Mouse (Mus musculus): ENCODE data around the gene Wdfy3. TPM values are rescaled to one million over a fixed set of nuclear protein-coding genes. Genes with fewer than 3 reads are reported as not detected.

Wdfy3 gene
- polyA plus RNA-seq, 1 experiment: 43.6 TPM

- H3K4me3 ChIP-seq (ENCODE audit: insufficient read depth, low read length): no peak overlapping the region
- H3K4me1 ChIP-seq (ENCODE audit: control insufficient read depth, insufficient read depth, low read length): no peaks in the 10 kb centered on the region
- TF ChIP-seq POLR2A (IDR thresholded peaks at IDR 0.05; ENCODE audit: extremely low read depth, insufficient read depth, low read length) (no peak), CTCF (IDR thresholded peaks at IDR 0.05; ENCODE audit: extremely low read depth, insufficient read depth, low read length) (no peak)
- no peak overlapping the region for H3K27ac ChIP-seq (ENCODE audit: insufficient read depth, low read length)
These were observed 167.0 kb downstream of the Wdfy3 start for GRCm38 (mm10) chr5:101902686-101903085.

DNA sequence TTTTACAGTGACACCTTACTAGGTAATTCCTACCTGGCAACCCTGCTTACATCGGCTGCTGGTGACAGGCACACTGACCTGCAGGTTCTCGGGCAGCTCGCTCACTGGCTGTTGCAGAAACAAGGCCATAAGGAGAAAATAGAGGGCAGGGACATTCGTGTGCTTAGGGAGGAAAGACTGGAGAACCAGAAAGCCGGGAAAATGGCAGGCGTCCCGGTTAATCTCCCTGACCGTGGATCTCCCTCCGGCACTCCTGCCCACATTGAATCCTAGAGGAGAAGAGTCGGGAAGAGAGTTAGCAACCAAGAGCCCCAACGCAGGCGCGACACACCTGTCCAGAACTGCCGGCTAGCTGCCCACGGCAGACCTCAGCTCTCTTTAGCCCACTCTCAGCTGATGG, 169.7 kb downstream of the Wdfy3 start:
- Histone ChIP-seq H3K4me1 (ENCODE audit: control insufficient read depth, insufficient read depth, low read length) (no peaks in the 10 kb centered on the region), H3K27ac (ENCODE audit: insufficient read depth, low read length) (no peak overlapping the region), H3K4me3 (ENCODE audit: insufficient read depth, low read length) (no peak overlapping the region)
- TF ChIP-seq CTCF (IDR thresholded peaks at IDR 0.05; ENCODE audit: extremely low read depth, insufficient read depth, low read length): no peak
- no peak for TF ChIP-seq POLR2A (IDR thresholded peaks at IDR 0.05; ENCODE audit: extremely low read depth, insufficient read depth, low read length)

DNA sequence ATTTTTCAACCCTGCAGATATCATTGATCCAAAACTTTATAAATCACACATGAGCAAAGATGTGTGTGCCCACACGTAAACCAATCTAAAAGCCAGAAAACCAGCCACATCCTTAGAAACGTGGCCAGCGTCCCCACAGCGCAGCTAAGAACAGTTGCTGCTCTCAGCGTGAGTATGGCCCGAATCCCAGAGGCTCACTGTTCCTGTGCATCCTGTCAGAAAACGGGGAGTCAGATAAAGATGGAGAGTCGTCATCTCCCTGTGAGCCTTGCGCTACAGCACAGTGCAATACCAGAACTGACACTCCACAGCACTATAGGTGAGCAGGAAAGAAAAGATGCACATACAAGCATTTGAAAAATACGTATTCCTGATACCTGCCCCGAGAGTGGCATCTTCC, 172.9 kb downstream of the Wdfy3 start:
- no peaks in the 10 kb centered on the region for H3K4me1 ChIP-seq (ENCODE audit: control insufficient read depth, insufficient read depth, low read length)
- no peak overlapping the region for H3K4me3 ChIP-seq (ENCODE audit: insufficient read depth, low read length)
- no peak overlapping the region for H3K27ac ChIP-seq (ENCODE audit: insufficient read depth, low read length)
- TF ChIP-seq CTCF (IDR thresholded peaks at IDR 0.05; ENCODE audit: extremely low read depth, insufficient read depth, low read length): no peak

DNA sequence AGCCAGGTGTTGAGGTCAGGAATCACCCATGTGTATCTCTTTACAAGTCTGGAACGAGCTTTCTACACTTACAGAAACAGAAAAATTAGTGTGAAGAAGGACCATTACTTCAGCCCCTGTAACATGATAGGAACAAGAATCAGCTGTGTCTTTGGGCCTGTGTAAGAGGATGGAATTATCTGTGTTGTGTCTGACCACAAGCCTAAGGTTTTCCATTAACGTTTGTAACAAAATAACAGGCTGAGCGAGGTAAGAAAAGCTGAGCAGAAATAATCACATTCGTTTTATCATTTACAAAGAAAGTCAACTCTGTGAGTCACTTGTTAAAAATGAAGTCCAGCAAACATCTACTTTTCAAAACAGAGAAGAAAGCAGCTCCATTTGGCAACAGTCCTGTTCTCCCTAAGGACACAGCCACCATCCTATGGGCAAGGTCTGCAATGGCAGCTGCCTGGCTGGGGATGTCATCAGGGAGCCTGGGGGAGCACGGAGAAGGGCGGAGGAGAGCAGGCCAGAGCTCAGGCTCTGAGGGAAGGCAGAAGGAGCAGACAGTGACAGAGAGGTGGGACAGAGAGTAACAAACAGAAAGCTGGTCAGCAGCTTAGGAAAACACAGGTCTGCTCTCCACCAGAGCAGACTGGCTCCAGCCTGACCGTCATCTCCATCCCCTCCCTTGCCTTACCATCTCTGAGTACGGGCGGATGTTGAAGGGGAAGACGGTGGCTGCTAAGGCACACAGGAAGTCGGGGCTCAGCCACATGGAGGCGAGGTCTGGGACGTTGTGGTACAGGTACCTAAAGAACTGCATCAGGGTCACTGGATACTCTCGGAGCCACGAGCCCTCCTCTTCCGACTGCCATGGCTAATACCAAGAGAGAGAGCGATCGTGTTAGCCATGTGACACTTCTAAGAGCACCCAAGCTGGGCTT, 173.7 kb downstream of the Wdfy3 start:
- TF ChIP-seq CTCF (IDR thresholded peaks at IDR 0.05; ENCODE audit: extremely low read depth, insufficient read depth, low read length) (no peak), POLR2A (IDR thresholded peaks at IDR 0.05; ENCODE audit: extremely low read depth, insufficient read depth, low read length) (no peak)
- no peak overlapping the region for H3K27ac ChIP-seq (ENCODE audit: insufficient read depth, low read length)

DNA sequence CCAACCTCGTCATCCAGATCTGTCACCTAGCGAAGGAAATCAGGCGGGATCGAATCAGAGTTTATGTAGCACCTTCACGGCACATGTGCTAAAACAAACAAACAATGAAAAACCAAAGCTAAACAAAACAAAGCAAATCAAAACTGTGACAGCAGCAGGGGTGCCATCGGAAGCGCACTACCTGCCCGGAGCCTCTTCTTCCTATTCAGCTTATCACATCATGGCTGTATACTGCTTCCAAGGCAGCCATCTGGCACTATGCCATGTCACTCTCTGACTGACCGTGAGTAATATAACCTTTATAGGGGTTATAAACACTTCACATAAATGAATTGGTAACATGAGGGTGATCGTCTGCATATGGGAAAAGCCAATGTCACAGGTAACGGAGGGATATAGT, 174.6 kb downstream of the Wdfy3 start:
- Histone ChIP-seq H3K27ac (ENCODE audit: insufficient read depth, low read length) (no peak overlapping the region), H3K4me1 (ENCODE audit: control insufficient read depth, insufficient read depth, low read length) (no peaks in the 10 kb centered on the region), H3K4me3 (ENCODE audit: insufficient read depth, low read length) (no peak overlapping the region)
- TF ChIP-seq POLR2A (IDR thresholded peaks at IDR 0.05; ENCODE audit: extremely low read depth, insufficient read depth, low read length) (no peak), CTCF (IDR thresholded peaks at IDR 0.05; ENCODE audit: extremely low read depth, insufficient read depth, low read length) (no peak)

More for the DNA sequence above, 173.7 kb downstream of the Wdfy3 start:
- Histone ChIP-seq H3K4me1 (ENCODE audit: control insufficient read depth, insufficient read depth, low read length) (no peaks in the 10 kb centered on the region), H3K4me3 (ENCODE audit: insufficient read depth, low read length) (no peak overlapping the region)

DNA sequence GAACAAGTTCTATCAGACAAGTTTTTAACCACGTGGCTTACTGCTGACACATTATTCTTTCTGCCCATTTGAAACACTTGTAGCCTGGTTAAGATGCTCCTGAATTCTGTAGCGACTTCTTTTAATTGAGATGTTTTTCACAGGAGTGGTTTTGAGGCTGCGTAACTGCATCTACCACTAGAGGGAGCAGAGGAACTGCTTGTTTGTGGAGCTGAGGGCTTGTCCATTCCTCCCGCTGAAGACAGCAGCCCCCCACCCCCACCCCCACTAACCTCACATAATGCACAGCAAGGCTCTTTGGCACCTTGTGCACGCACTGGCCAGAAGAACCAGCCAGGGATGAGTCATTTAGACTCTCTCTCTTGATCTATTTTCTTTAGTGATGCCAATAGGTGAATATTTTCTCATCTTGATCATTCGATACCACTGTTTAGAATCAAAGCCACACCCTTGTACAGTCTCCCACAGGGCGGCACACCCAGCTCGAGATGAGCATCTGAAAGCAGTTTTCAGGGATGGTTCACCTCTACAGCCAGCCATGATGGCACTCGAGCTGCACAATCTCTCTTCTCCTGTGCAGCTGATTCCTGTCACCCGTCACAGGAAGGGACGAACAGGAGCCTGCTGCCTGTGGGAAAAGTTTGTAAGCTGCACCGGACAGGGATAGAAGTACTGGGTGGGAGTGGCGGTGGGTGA, 175.8 kb downstream of the Wdfy3 start:
- Histone ChIP-seq H3K4me1 (ENCODE audit: control insufficient read depth, insufficient read depth, low read length) (no peaks in the 10 kb centered on the region), H3K4me3 (ENCODE audit: insufficient read depth, low read length) (no peak overlapping the region), H3K27ac (ENCODE audit: insufficient read depth, low read length) (no peak overlapping the region)
- TF ChIP-seq POLR2A (IDR thresholded peaks at IDR 0.05; ENCODE audit: extremely low read depth, insufficient read depth, low read length) (no peak), CTCF (IDR thresholded peaks at IDR 0.05; ENCODE audit: extremely low read depth, insufficient read depth, low read length) (peak; percentile 67)

- no peaks in the 10 kb centered on the region for H3K4me1 ChIP-seq (ENCODE audit: control insufficient read depth, insufficient read depth, low read length)
- TF ChIP-seq CTCF (IDR thresholded peaks at IDR 0.05; ENCODE audit: extremely low read depth, insufficient read depth, low read length) (no peak), POLR2A (IDR thresholded peaks at IDR 0.05; ENCODE audit: extremely low read depth, insufficient read depth, low read length) (no peak)
- no peak overlapping the region for H3K27ac ChIP-seq (ENCODE audit: insufficient read depth, low read length)
- H3K4me3 ChIP-seq (ENCODE audit: insufficient read depth, low read length): no peak overlapping the region
These were observed 177.9 kb downstream of the Wdfy3 start for GRCm38 (mm10) chr5:101891694-101892416.

- Histone ChIP-seq H3K4me3 (ENCODE audit: insufficient read depth, low read length) (no peak overlapping the region), H3K4me1 (ENCODE audit: control insufficient read depth, insufficient read depth, low read length) (no peaks in the 10 kb centered on the region), H3K27ac (ENCODE audit: insufficient read depth, low read length) (no peak overlapping the region)
- TF ChIP-seq POLR2A (IDR thresholded peaks at IDR 0.05; ENCODE audit: extremely low read depth, insufficient read depth, low read length) (no peak), CTCF (IDR thresholded peaks at IDR 0.05; ENCODE audit: extremely low read depth, insufficient read depth, low read length) (no peak)
These were observed 181.7 kb downstream of the Wdfy3 start for GRCm38 (mm10) chr5:101887989-101888388.

DNA sequence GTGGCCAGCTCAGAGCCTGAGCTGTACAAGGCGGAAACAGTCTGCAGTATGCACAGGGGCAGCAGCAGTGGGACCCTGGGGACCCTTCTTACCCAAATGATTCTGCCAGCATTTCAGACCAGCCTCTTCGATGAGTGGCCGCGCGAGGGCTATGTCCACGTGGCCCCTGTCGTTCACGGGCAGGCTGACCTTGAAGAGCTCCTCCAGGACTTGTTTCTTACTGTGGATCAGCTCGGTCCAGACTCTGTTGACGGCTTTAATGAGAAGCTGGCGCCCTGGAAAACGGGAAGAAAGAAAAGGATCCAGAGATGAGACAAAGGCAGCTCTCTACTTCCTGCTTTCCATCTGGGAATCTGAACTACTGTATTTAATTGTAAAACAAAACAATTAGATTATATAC, 184.7 kb downstream of the Wdfy3 start:
- H3K27ac ChIP-seq (ENCODE audit: insufficient read depth, low read length): no peak overlapping the region
- TF ChIP-seq CTCF (IDR thresholded peaks at IDR 0.05; ENCODE audit: extremely low read depth, insufficient read depth, low read length) (no peak), POLR2A (IDR thresholded peaks at IDR 0.05; ENCODE audit: extremely low read depth, insufficient read depth, low read length) (no peak)
- H3K4me3 ChIP-seq (ENCODE audit: insufficient read depth, low read length): no peak overlapping the region
- no peaks in the 10 kb centered on the region for H3K4me1 ChIP-seq (ENCODE audit: control insufficient read depth, insufficient read depth, low read length)
